Mouse (Mus musculus): Measurements from ENCODE around the gene Gm20822. TPM values are rescaled to one million over a fixed set of nuclear protein-coding genes. Genes with fewer than 3 reads are reported as not detected.

Gm20822 gene
- not detected for total RNA-seq (2023)

GRCm38 (mm10) chrY:15884671-15885070 is at the start of gene Gm20822:
TSS of gene Gm20822 (minus strand) at chrY:15884771.

